Mouse (Mus musculus) cerebellum, adult 2 months (tissue): Measurements from ENCODE around the gene Clip1. TPM values are rescaled to one million over a fixed set of nuclear protein-coding genes. Genes with fewer than 3 reads are reported as not detected.

Experiments used
- DNase-seq, 2 experiments: peaks; one replicate each; pipeline ENCODE4 v3.0.0; 2021
- H3K27ac ChIP-seq: fragments of 200-500 bp; 2 replicates; pipeline ENCODE4 v1.5.1; 2012; ENCODE audit warnings: low read length, control low read depth, inconsistent platforms; ENCODE audit not compliant: insufficient read depth
- H3K27me3 ChIP-seq: fragments of 200-500 bp; 2 replicates; pipeline ENCODE4 v1.6.1; 2012; ENCODE audit warnings: inconsistent platforms, mild to moderate bottlenecking, low read length, moderate library complexity; ENCODE audit not compliant: control insufficient read depth, insufficient read depth
- H3K4me1 ChIP-seq: fragments of 200-500 bp; 2 replicates; pipeline ENCODE4 v1.6.1; 2011; ENCODE audit warnings: low read length; ENCODE audit not compliant: control insufficient read depth, insufficient read depth
- H3K4me3 ChIP-seq: fragments of 200-500 bp; replicated peaks from 2 replicates; pipeline ENCODE3; 2011; ENCODE audit warnings: mild to moderate bottlenecking, low read depth, low read length, control low read depth; ENCODE audit not compliant: insufficient read depth
- CTCF ChIP-seq: fragments of 200-500 bp; IDR thresholded peaks from 2 replicates; pipeline ENCODE4 v1.5.1; 2011; ENCODE audit warnings: low read depth, mild to moderate bottlenecking, control low read depth, low read length, moderate library complexity, borderline replicate concordance; ENCODE audit not compliant: insufficient read depth
- POLR2A ChIP-seq: fragments of 200-500 bp; IDR thresholded peaks from 2 replicates; pipeline ENCODE4 v1.6.1; 2011; ENCODE audit warnings: low read length, control low read depth, borderline replicate concordance; ENCODE audit not compliant: insufficient read depth
- WGBS: fragments of 180-500 bp; shearing (Covaris S2); methylation state at CpG from one replicate; pipeline ENCODE4 v1.1.7; 2018; 5-methylcytosine and 5-hydroxymethylcytosine counted together
- polyA plus RNA-seq: library from polyadenylated mRNA; depleted of rRNA; stranded (reverse); fragments of >200 nt; gene quantifications from 2 replicates; pipeline ENCODE4 v1.2.3, GENCODE M21; 2012

Clip1 gene
- polyA plus RNA-seq, 1 experiment: 117 TPM

GRCm38 (mm10) chr5:123667915-123668314 is 16.5 kb downstream of the Clip1 start:
- DNase-seq: no peak
- no peak overlapping the region for H3K4me3 ChIP-seq
- no peak overlapping the region for H3K27ac ChIP-seq
- 66% methylated on average over 12 of the region's 12 CpGs for WGBS
- H3K4me1 ChIP-seq: peaks cover 35% of the 10 kb centered on the region
- TF ChIP-seq POLR2A (no peak), CTCF (no peak)
- no peaks in the 10 kb centered on the region for H3K27me3 ChIP-seq

GRCm38 (mm10) chr5:123665956-123666355 is 18.5 kb downstream of the Clip1 start:
- Histone ChIP-seq H3K4me3 (no peak overlapping the region), H3K27ac (no peak overlapping the region), H3K4me1 (peaks cover 47% of the 10 kb centered on the region), H3K27me3 (no peaks in the 10 kb centered on the region)
- DNase-seq: no peak
- no peak for TF ChIP-seq POLR2A
- TF ChIP-seq CTCF: no peak
- 69% methylated on average over 7 of the region's 7 CpGs for WGBS

- H3K4me1 ChIP-seq: peaks cover 50% of the 10 kb centered on the region
- no peaks in the 10 kb centered on the region for H3K27me3 ChIP-seq
- no peak for DNase-seq
- TF ChIP-seq CTCF: no peak
- no peak for TF ChIP-seq POLR2A
- 71% methylated on average over 7 of the region's 7 CpGs for WGBS
- no peak overlapping the region for H3K4me3 ChIP-seq
- H3K27ac ChIP-seq: no peak overlapping the region
Measured at GRCm38 (mm10) chr5:123664329-123664728, 20.1 kb downstream of the Clip1 start.

GRCm38 (mm10) chr5:123662059-123662458 is 22.4 kb downstream of the Clip1 start:
- 44% methylated on average over 9 of the region's 9 CpGs for WGBS
- DNase-seq: no peak
- no peak overlapping the region for H3K4me3 ChIP-seq
- peaks cover 50% of the 10 kb centered on the region for H3K4me1 ChIP-seq
- no peak for TF ChIP-seq POLR2A
- no peak for TF ChIP-seq CTCF
- peak overlapping the region; percentile 66; the same call in 1 of the 2 replicates for H3K27ac ChIP-seq
- H3K27me3 ChIP-seq: no peaks in the 10 kb centered on the region

GRCm38 (mm10) chr5:123661602-123662001 is 22.8 kb downstream of the Clip1 start:
- TF ChIP-seq CTCF: no peak
- TF ChIP-seq POLR2A: no peak
- H3K4me1 ChIP-seq: peaks cover 45% of the 10 kb centered on the region
- H3K4me3 ChIP-seq: no peak overlapping the region
- no peaks in the 10 kb centered on the region for H3K27me3 ChIP-seq
- peak overlapping the region; percentile 66; the same call in 1 of the 2 replicates for H3K27ac ChIP-seq
- 22% methylated on average over 3 of the region's 3 CpGs for WGBS
- DNase-seq: no peak

GRCm38 (mm10) chr5:123657651-123658050 is 26.8 kb downstream of the Clip1 start:
- H3K27ac ChIP-seq: no peak overlapping the region
- no peak for TF ChIP-seq POLR2A
- no peak for TF ChIP-seq CTCF
- no peak overlapping the region for H3K4me3 ChIP-seq
- peaks cover 36% of the 10 kb centered on the region for H3K4me1 ChIP-seq
- no peaks in the 10 kb centered on the region for H3K27me3 ChIP-seq
- 42% methylated on average over 7 of the region's 7 CpGs for WGBS
- no peak for DNase-seq

GRCm38 (mm10) chr5:123654937-123655336 is 29.5 kb downstream of the Clip1 start:
- H3K4me3 ChIP-seq: no peak overlapping the region
- TF ChIP-seq POLR2A (no peak), CTCF (no peak)
- no peaks in the 10 kb centered on the region for H3K27me3 ChIP-seq
- H3K27ac ChIP-seq: no peak overlapping the region
- WGBS: 55% methylated on average over 5 of the region's 5 CpGs
- no peak for DNase-seq
- peaks cover 14% of the 10 kb centered on the region for H3K4me1 ChIP-seq

GRCm38 (mm10) chr5:123653287-123653801 is 31.1 kb downstream of the Clip1 start:
- Histone ChIP-seq H3K4me1 (peaks cover 9% of the 10 kb centered on the region; the same call in 1 of the 2 replicates), H3K4me3 (no peak overlapping the region), H3K27ac (no peak overlapping the region), H3K27me3 (no peaks in the 10 kb centered on the region)
- TF ChIP-seq POLR2A: no peak
- no peak for TF ChIP-seq CTCF
- DNase-seq: no peak
- 78% methylated on average over 11 of the region's 11 CpGs for WGBS
